ENCODE assay signal across 2 mouse cellular contexts in the genomic region with DNA sequence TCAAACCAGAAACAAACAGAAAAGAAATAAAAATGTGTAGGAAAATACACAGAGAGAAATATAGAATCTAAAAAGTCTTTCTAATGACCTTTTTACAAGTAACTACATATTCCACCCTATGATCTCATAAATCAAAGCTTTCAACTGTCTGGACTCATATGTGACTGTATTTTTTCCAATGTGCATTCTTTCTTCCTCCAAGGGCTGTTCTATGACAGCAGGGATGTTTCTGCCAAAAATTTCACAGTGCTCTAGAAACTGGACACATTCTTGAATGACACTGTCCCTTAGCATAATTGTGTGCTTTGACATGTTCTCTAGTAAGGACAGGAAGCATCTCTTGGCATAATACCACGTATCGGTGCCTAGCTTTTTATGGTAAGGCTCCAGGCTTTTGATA. TPM values are rescaled to one million over a fixed set of nuclear protein-coding genes. Genes with fewer than 3 reads are reported as not detected.
"Had no signal": no experiment of that assay in that cellular context is flagged by ENCODE, and none has a peak within 500 bp of the region (broad histone marks: within the 10 kb centered on the region; RNA-seq: fewer than 3 reads in every experiment).

No protein-coding gene starts in this region.

RNA-seq across cellular contexts. Expression of gene Ttc30a2, which starts 1.9 kb away (rescaled TPM):
- polyA plus RNA-seq: liver, embryonic 12.5 days; macrophage had no signal
